Mouse (Mus musculus) liver, adult 2 months (tissue): ENCODE results near the gene Dysf. TPM values are rescaled to one million over a fixed set of nuclear protein-coding genes. Genes with fewer than 3 reads are reported as not detected.

Experiments used
- DNase-seq: peaks from one replicate; pipeline ENCODE4 v3.0.0-alpha.2; 2011; ENCODE audit warnings: low read depth, low spot score; ENCODE audit errors: extremely low read depth
- H3K27ac ChIP-seq: fragments of 200-500 bp; replicated peaks from 2 replicates; pipeline ENCODE4 v1.5.1; 2012; ENCODE audit warnings: low read depth, mild to moderate bottlenecking, control low read depth, inconsistent platforms, low read length; ENCODE audit not compliant: insufficient read depth
- H3K27me3 ChIP-seq: fragments of 200-500 bp; 2 replicates; pipeline ENCODE4 v1.6.1; 2012; ENCODE audit warnings: mild to moderate bottlenecking, moderate library complexity, low read length, inconsistent platforms; ENCODE audit not compliant: control insufficient read depth, insufficient read depth
- H3K36me3 ChIP-seq: fragments of 200-500 bp; 2 replicates; pipeline ENCODE4 v1.6.1; 2012; ENCODE audit warnings: low read length, inconsistent platforms; ENCODE audit not compliant: control insufficient read depth, insufficient read depth
- H3K4me1 ChIP-seq: fragments of 200-500 bp; 2 replicates; pipeline ENCODE4 v1.6.1; 2011; ENCODE audit warnings: low read length; ENCODE audit not compliant: control insufficient read depth, insufficient read depth
- H3K4me3 ChIP-seq: fragments of 200-500 bp; 2 replicates; pipeline ENCODE4 v1.5.1; 2011; ENCODE audit warnings: low read depth, mild to moderate bottlenecking, control low read depth, low read length, moderate library complexity; ENCODE audit not compliant: insufficient read depth
- H3K79me2 ChIP-seq: fragments of 200-500 bp; 2 replicates; pipeline ENCODE4 v1.6.1; 2012; ENCODE audit warnings: inconsistent platforms, mild to moderate bottlenecking, low read length, moderate library complexity; ENCODE audit not compliant: control insufficient read depth, insufficient read depth
- H3K9ac ChIP-seq: fragments of 200-500 bp; 2 replicates; pipeline ENCODE4 v1.6.1; 2012; ENCODE audit warnings: low read depth, mild to moderate bottlenecking, control low read depth, inconsistent platforms, low read length
- CTCF ChIP-seq: fragments of 200-500 bp; IDR thresholded peaks from 2 replicates; pipeline ENCODE4 v1.5.1; 2011; ENCODE audit warnings: low read depth, low read length, control low read depth
- POLR2A ChIP-seq: fragments of 200-500 bp; IDR thresholded peaks from 2 replicates; pipeline ENCODE4 v1.6.1; 2011; ENCODE audit warnings: low read length, control low read depth; ENCODE audit not compliant: insufficient read depth; ENCODE audit errors: extremely low read depth
- WGBS: fragments of 180-500 bp; shearing (Covaris S2); methylation state at CpG from one replicate; pipeline ENCODE4 v1.1.7; 2018; 5-methylcytosine and 5-hydroxymethylcytosine counted together
- polyA plus RNA-seq: library from polyadenylated mRNA; depleted of rRNA; stranded (reverse); fragments of >200 nt; gene quantifications from 2 replicates; pipeline ENCODE4 v1.2.3, GENCODE M21; 2012
- total RNA-seq: library from RNA; depleted of rRNA; stranded (reverse); fragments of >200 nt; gene quantifications from 2 replicates; pipeline ENCODE4 v1.2.3, GENCODE M21; 2014

Dysf gene
- total and polyA plus RNA-seq, 2 experiments = 2.4 to 3.3 TPM

DNA sequence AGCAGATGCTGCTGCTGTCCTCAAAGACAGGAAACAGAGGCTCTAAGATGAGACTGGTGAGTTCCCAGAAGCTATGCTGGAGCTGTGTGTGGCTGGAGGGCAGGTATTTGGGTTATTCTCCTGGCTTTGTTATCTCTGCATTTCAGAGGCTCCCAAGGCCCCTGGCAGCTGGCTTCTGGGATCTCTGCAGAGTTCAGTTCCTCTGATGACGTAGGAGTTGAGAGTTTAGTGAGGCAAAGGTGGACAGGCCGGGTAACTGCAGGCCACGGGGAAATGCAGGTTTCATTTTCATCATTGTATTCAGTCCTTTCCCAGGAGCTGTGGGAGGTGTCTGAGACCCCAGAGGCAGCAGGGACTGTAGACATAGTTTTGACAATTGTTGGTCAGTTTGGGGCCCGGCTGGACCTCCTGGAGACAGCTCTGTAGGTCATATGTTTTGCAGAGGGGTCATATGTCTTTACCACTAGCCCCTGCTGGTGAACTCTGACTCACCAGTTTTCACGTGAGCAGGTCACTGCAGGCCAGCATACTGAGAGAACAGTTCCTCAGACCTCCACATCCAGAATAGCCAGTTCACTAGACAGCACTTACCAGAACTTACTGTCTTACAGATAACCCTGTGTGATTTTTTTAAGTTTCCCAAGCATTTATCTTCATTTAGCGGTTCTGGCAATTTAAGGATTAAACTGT lies 35.0 kb downstream of the Dysf start:
- TF ChIP-seq POLR2A = no peak
- Histone ChIP-seq H3K27ac (0 out of 2 replicates have a peak overlapping the region, but pooled peaks have one; percentile 19), H3K27me3 (no peaks in the 10 kb centered on the region), H3K9ac (no peak overlapping the region), H3K4me3 (no peak overlapping the region), H3K36me3 (no peaks in the 10 kb centered on the region), H3K79me2 (no peaks in the 10 kb centered on the region), H3K4me1 (no peaks in the 10 kb centered on the region)
- WGBS = 56% methylated on average over 6 of the region's 6 CpGs
- DNase-seq = peak; percentile 80

DNA sequence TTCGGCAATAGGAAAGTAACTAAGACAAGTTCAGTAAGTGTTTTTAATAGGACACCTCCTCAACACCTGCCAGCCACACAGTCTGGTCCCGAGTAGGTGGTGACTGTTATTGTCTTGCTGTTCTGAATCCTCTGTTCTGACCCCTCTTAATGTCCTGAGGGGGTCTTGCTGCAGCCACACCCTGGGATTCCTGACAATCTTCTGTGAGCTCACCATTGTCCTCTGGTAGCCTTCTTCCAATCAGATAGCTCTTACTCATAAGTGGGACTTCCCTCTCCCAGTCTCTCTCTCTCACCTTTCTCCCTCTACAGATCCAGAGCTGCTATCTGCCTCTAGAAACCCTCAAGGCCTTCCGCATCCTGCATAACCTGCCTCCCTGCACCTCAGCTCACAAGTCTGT lies 36.3 kb downstream of the Dysf start:
- H3K79me2 ChIP-seq = no peaks in the 10 kb centered on the region
- H3K27ac ChIP-seq = no peak overlapping the region
- DNase-seq = no peak
- H3K27me3 ChIP-seq = no peaks in the 10 kb centered on the region
- no peaks in the 10 kb centered on the region for H3K36me3 ChIP-seq
- H3K9ac ChIP-seq = no peak overlapping the region
- H3K4me3 ChIP-seq = no peak overlapping the region
- H3K4me1 ChIP-seq = no peaks in the 10 kb centered on the region
- 93% methylated on average over 3 of the region's 3 CpGs for WGBS
- TF ChIP-seq CTCF (no peak), POLR2A (no peak)

DNA sequence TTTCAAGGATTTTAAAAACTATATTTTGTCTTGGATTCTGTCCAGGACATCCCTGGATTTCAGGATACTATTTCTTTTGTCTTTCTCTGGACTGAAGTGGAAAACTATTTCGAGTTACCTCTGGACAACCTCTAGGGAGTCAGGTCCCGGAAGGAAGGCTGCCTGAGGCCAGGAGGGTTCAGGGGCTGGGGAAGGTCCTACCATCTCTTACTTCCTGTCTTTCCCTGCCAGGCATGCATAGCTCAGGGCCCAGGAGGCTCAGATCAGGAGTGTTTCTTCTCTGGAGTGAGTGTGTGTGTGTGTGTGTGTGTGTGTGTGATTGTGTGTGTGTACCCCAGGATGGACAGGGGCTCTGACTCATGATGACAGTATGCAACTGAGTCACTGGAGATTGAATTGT lies 40.5 kb downstream of the Dysf start:
- H3K9ac ChIP-seq = no peak overlapping the region
- H3K27ac ChIP-seq = no peak overlapping the region
- TF ChIP-seq POLR2A = no peak
- no peak for TF ChIP-seq CTCF
- H3K4me3 ChIP-seq = no peak overlapping the region
- no peaks in the 10 kb centered on the region for H3K27me3 ChIP-seq
- H3K4me1 ChIP-seq = no peaks in the 10 kb centered on the region
- 71% methylated on average over 2 of the region's 2 CpGs for WGBS
- H3K36me3 ChIP-seq = no peaks in the 10 kb centered on the region
- DNase-seq = no peak
- H3K79me2 ChIP-seq = no peaks in the 10 kb centered on the region

DNA sequence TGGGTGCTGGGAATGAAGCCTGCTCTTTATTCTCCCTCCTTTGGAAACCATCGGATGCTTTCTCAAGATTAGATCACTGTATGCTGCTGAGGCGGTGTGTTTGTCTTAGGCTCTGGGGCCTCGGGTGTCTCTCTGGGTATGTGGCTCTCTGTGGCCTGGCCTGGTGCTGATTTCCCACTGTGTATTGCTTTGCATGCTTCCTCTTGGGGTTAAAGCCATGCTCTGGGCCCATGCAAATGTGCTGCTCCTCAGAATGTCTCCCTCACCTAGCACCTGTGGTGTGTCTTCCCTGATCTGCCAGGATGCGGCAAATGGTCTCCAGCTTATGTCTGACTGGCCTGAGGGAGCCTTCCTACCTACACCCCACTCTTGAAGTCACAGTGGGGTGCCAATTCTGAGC lies 41.8 kb downstream of the Dysf start:
- Histone ChIP-seq H3K9ac (no peak overlapping the region), H3K27ac (no peak overlapping the region), H3K4me3 (no peak overlapping the region), H3K79me2 (no peaks in the 10 kb centered on the region), H3K36me3 (no peaks in the 10 kb centered on the region), H3K4me1 (no peaks in the 10 kb centered on the region), H3K27me3 (no peaks in the 10 kb centered on the region)
- DNase-seq = no peak
- TF ChIP-seq CTCF = no peak
- TF ChIP-seq POLR2A = no peak
- WGBS = 82% methylated on average over 4 of the region's 4 CpGs

DNA sequence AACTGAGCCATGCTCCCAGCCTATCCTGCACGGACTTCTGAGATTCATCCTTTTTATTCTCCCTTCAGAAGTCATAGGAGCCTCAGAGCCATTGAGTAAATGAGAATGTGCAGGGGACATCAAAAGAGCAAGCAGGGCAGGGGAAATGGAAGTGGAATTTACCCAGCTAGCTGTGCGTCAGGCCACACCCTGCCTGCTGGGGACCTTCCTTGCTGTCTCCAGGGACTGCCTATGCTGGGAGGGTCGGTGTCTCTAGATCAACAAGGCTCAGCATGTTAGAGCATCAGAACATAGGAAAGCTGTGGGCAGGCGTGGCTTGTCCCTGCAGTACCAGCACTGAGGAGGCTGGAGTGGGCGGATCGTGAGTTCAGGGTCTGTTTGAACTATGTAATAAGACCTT lies 42.6 kb downstream of the Dysf start:
- WGBS = 48% methylated on average over 6 of the region's 6 CpGs
- TF ChIP-seq CTCF (no peak), POLR2A (no peak)
- no peaks in the 10 kb centered on the region for H3K27me3 ChIP-seq
- H3K79me2 ChIP-seq = no peaks in the 10 kb centered on the region
- no peak overlapping the region for H3K9ac ChIP-seq
- H3K4me3 ChIP-seq = no peak overlapping the region
- no peaks in the 10 kb centered on the region for H3K4me1 ChIP-seq
- DNase-seq = no peak
- no peak overlapping the region for H3K27ac ChIP-seq
- H3K36me3 ChIP-seq = no peaks in the 10 kb centered on the region

DNA sequence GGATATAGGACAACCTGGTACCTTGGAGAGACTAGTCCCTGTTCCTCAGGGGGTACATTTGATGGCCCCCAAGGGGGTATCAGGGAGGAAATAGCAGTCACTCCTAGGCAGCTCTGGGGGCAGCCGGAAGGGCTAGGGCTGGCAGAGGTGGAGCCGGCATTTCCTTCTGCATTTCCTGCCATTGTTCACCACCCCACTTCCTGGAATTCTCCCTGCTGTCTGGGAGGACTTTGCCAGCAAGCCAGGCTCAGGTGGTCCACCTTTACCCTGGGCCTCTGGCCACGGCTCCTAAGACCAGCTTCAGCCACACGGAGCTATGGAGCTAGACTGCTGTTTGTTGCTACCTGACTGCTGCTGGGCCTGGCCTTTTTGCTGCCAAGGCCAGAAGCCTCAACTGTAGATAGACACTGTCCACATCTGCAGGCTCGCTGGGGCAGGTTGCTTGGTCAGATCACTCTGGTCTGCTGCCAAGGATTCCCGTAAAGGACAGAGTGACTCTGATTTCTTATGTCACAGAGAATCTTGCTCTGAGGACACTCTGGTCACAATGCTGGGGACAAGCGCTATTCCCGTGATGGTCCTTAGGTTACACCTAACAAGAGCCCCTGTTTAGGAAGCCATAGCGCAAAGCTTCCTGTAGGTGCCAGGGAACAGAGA lies 45.6 kb downstream of the Dysf start:
- Histone ChIP-seq H3K9ac (no peak overlapping the region), H3K79me2 (no peaks in the 10 kb centered on the region), H3K27me3 (no peaks in the 10 kb centered on the region), H3K4me1 (no peaks in the 10 kb centered on the region), H3K36me3 (no peaks in the 10 kb centered on the region), H3K27ac (peak overlapping the region; percentile 39; the same call in 1 of the 2 replicates), H3K4me3 (no peak overlapping the region)
- TF ChIP-seq POLR2A (no peak), CTCF (no peak)
- WGBS = 75% methylated on average over 9 of the region's 9 CpGs
- no peak for DNase-seq
